Mouse (Mus musculus) hindbrain, embryonic 14.5 days (tissue): ENCODE results near the gene Mxi1. TPM values are rescaled to one million over a fixed set of nuclear protein-coding genes. Genes with fewer than 3 reads are reported as not detected.

Source experiments
- ATAC-seq: fragments of 200-750 bp; cut with Nextera tagmentation; 2 replicates; pipeline ENCODE4 v1.8.0; 2017; ENCODE audit warnings: moderate number of reproducible peaks, mild to moderate bottlenecking, moderate TSS enrichment, moderate library complexity; ENCODE audit not compliant: low FRiP score
- DNase-seq: peaks from one replicate; pipeline ENCODE4 v3.0.0-alpha.2; 2015; ENCODE audit warnings: low spot score
- H3K27ac ChIP-seq: fragments of 300-500 bp; sonication (generic); 2 replicates; pipeline ENCODE4 v1.5.1; 2014; ENCODE audit warnings: mild to moderate bottlenecking, moderate library complexity
- H3K27me3 ChIP-seq: fragments of 300-500 bp; sonication (generic); 2 replicates; pipeline ENCODE4 v1.6.1; 2014; ENCODE audit warnings: mild to moderate bottlenecking, low read length, mixed read lengths; ENCODE audit not compliant: control insufficient read depth, insufficient read depth
- H3K36me3 ChIP-seq: fragments of 300-500 bp; sonication (generic); replicated peaks from 2 replicates; pipeline ENCODE4 v1.6.1; 2014; ENCODE audit not compliant: control insufficient read depth, insufficient read depth
- H3K4me1 ChIP-seq: fragments of 300-500 bp; sonication (generic); replicated peaks from 2 replicates; pipeline ENCODE4 v1.6.1; 2014; ENCODE audit warnings: antibody characterized with exemption, low read length, mixed read lengths; ENCODE audit not compliant: control insufficient read depth, insufficient read depth
- H3K4me2 ChIP-seq: fragments of 300-500 bp; sonication (generic); replicated peaks from 2 replicates; pipeline ENCODE4 v1.6.1; 2014; ENCODE audit warnings: mild to moderate bottlenecking, moderate library complexity
- H3K4me3 ChIP-seq: fragments of 300-500 bp; sonication (generic); replicated peaks from 2 replicates; pipeline ENCODE4 v1.5.1; 2014; ENCODE audit warnings: mild to moderate bottlenecking, low read length
- H3K9ac ChIP-seq: fragments of 300-500 bp; sonication (generic); 2 replicates; pipeline ENCODE4 v1.6.1; 2014
- H3K9me3 ChIP-seq: fragments of 300-500 bp; sonication (generic); 2 replicates; pipeline ENCODE4 v1.6.1; 2016; ENCODE audit warnings: low read length; ENCODE audit not compliant: control insufficient read depth
- WGBS: fragments of 180-500 bp; shearing (Covaris S2); extraction: QIAGEN DNeasy Blood & Tissue Kit; methylation state at CpG from one replicate; pipeline ENCODE4 v1.1.7; 2014; 5-methylcytosine and 5-hydroxymethylcytosine counted together
- polyA plus RNA-seq: library from polyadenylated mRNA; unstranded; fragments of >200 nt; fragmentation: Nextera tagmentation; extraction: Ambion mirVana; gene quantifications from 2 replicates; pipeline ENCODE4 v1.2.1, GENCODE M21; 2014

The Mxi1 gene
- polyA plus RNA-seq, 1 experiment from 2014 or later = 50.4 TPM

DNA sequence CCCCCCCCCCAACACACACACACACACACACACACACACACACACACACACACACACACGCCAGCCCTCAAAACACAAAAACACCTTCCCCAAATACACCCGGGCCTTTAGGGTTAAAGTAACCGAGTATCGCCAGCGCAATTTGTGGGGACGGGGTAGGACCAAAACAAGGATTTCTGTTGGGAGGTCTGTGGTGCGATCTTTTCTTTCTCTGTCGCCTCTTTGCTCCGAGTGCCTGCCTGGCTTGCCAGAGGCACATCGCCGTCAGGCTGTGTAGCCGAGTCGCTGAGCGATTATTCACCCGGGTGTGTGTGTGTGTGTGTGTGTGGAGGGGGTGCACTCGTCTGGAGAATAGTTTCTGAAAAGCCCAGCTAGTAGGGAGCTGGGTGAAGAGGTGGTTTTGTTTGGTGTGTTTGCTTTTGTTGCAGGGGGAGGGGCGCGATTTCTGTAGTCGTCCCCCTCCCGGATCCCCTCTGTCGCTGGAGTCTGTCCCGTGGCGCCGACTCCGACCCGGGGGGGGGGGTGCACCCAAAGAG lies 2.1 kb downstream of the Mxi1 start:
- H3K9me3 ChIP-seq = no peaks in the 10 kb centered on the region
- peaks cover 10% of the 10 kb centered on the region for H3K4me1 ChIP-seq
- peak overlapping the region; percentile 89 for H3K9ac ChIP-seq
- H3K27ac ChIP-seq = peak overlapping the region; percentile 99
- ATAC-seq = 0 out of 2 replicates have a peak, but pooled peaks have one; percentile 9
- no peaks in the 10 kb centered on the region for H3K27me3 ChIP-seq
- peak overlapping the region; percentile 83 for H3K4me2 ChIP-seq
- 0% methylated on average over 24 of the region's 26 CpGs for WGBS
- peak overlapping the region; percentile 66 for H3K4me3 ChIP-seq
- no peaks in the 10 kb centered on the region for H3K36me3 ChIP-seq
- DNase-seq = peak; percentile 66

DNA sequence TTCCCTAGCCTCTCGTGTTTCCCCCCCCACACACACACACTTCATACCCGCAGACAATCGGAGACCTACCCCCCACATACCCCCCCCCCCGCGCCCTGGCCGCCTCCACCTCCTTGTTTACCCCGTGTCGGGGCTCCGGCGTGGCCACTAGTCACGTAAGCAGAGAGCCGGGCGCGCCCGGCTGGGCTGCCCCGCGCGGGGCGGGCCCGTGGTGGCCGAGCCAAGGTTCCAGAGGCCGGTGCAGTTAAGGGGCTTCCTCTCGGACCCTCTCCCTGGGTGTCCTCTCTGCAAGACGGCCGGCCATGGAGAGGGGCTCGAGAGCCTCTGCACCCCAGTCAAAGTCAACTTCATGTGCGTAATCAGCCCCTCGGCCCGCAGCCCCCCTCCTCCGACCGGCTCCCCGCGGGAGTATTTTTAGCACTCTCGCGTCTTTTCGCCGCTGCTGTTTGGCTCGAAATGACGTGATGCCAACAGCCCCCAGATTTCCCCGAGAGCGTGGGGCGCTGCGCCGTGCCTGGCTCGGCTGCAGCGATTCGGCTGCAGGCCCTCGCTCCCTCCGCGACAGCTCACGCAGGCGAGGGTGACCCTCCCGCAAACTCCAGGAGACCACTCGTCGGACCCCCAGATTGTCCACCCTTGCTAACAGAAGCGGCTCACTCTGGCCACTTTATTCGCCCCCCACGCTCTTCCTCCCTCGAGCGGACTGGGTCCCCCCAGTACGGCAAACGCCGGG lies 2.8 kb downstream of the Mxi1 start:
- under 1% methylated on average over 60 of the region's 63 CpGs for WGBS
- DNase-seq (peak; percentile 78), ATAC-seq (peak; percentile 16)
- H3K27ac ChIP-seq = peak overlapping the region; percentile 99
- peak overlapping the region; percentile 66 for H3K4me3 ChIP-seq
- peak overlapping the region; percentile 89 for H3K9ac ChIP-seq
- peak overlapping the region; percentile 83 for H3K4me2 ChIP-seq
- no peaks in the 10 kb centered on the region for H3K36me3 ChIP-seq
- no peaks in the 10 kb centered on the region for H3K27me3 ChIP-seq
- no peaks in the 10 kb centered on the region for H3K9me3 ChIP-seq
- peaks cover 10% of the 10 kb centered on the region for H3K4me1 ChIP-seq

DNA sequence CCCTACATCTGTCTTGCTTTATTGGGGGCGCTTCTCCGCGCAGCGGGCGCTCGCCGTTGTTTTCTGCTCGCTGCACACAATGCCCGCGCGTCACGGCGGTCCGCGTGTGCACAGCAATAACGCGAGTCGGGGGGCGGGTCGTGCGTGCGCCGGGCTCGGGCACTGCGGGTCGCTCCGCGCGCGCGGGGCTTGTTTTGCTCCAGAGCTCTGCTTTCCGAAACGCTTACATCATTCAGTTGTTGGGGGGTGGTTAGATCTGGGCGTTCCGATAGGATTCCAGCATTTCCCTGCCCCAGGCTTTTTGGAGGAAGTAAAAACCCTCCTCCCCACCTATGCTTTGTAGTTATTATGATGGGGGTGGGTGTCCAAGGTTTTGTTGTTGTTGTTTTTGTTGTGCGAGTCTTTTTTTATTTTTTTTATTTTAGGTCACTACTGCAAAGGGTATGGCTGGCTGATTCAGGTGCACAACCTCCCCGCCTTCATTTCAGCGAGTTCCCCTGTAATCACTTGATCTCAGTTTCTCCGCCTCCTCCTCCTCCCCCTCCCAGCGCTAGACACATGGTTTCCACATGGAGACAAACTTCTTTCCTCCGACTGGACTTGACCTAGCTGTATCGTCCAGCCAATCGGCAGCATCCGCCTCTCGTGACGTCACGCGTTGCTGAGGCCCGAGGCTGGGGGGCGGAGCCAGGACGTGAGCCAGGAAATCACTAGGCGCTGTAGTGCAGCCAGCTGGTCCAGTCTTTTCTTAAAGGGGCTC lies 3.5 kb downstream of the Mxi1 start:
- H3K36me3 ChIP-seq = no peaks in the 10 kb centered on the region
- H3K9ac ChIP-seq = peak overlapping the region; percentile 89
- no peaks in the 10 kb centered on the region for H3K27me3 ChIP-seq
- H3K4me1 ChIP-seq = peaks cover 10% of the 10 kb centered on the region
- peak; percentile 99 for DNase-seq
- H3K27ac ChIP-seq = peak overlapping the region; percentile 99
- under 1% methylated on average over 52 of the region's 52 CpGs for WGBS
- H3K9me3 ChIP-seq = no peaks in the 10 kb centered on the region
- H3K4me3 ChIP-seq = peak overlapping the region; percentile 66
- H3K4me2 ChIP-seq = peak overlapping the region; percentile 83
- ATAC-seq = peak; percentile 86

DNA sequence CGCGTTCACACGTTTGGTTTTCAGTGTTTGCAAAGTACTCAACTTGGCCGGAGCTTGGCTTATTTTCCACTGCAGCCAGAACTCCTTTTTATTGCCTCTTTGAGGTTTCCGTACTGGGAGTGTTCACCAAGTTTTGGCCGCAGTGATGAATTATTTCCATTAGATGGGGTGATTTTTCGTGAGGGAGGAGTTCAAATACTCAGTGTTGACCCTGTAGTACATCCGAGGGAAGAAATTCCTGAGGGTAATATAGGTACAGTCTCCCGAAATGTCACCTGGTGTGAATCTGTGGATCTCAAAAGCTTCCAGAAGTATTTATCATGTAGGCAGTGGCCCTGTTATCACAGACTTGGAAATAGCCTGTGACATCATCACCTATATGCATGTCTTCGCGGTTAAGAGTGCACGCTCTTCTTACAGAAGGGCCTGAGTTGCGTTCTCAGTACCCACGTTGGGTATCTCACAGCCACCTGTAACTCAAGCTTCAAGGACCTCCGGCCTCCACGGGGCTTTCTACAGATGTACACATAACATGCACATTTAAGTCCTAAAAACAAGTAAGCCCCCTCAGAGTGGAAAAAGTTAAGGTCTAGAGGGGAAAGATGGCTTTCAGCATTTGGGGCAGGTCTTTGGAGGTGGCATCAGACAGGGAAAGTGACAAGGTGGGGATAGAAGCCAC lies 4.4 kb downstream of the Mxi1 start:
- H3K4me3 ChIP-seq = peak overlapping the region; percentile 66
- H3K27ac ChIP-seq = peak overlapping the region; percentile 5; the same call in 1 of the 2 replicates
- WGBS = 56% methylated on average over 16 of the region's 16 CpGs
- H3K9me3 ChIP-seq = no peaks in the 10 kb centered on the region
- peak overlapping the region; percentile 83 for H3K4me2 ChIP-seq
- no peaks in the 10 kb centered on the region for H3K27me3 ChIP-seq
- DNase-seq = no peak
- H3K4me1 ChIP-seq = peaks cover 10% of the 10 kb centered on the region
- no peaks in the 10 kb centered on the region for H3K36me3 ChIP-seq
- ATAC-seq = no peak
- H3K9ac ChIP-seq = peak overlapping the region; percentile 22; the same call in 1 of the 2 replicates

DNA sequence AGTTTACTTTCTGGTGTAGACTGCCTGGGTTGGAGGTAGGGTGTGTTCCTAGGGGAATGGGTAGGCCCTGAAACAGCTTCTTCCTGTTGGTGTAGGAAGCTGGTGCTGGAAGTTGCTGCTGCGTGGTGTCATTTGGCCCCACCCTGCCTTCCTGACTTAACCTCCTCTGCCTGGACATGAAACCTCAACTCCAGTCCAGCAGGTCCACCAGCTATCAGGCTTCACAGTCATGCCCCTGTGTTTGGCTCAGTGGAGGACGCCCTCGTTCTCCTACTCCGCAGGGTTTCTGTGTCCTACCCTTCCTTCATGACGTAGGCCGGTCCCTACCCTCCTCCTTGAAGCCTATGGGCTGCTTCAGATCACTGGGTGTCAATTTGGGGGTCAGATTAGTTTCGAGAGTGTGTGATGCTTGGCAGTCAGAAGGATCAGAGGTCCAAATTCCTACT lies 4.9 kb downstream of the Mxi1 start:
- Histone ChIP-seq H3K36me3 (no peaks in the 10 kb centered on the region), H3K4me2 (peak overlapping the region; percentile 83; the same call in 1 of the 2 replicates), H3K9ac (no peak overlapping the region), H3K4me3 (no peak overlapping the region), H3K27ac (no peak overlapping the region), H3K9me3 (no peaks in the 10 kb centered on the region), H3K4me1 (peaks cover 10% of the 10 kb centered on the region), H3K27me3 (no peaks in the 10 kb centered on the region)
- 85% methylated on average over 7 of the region's 7 CpGs for WGBS
- no peak for DNase-seq
- ATAC-seq = no peak

DNA sequence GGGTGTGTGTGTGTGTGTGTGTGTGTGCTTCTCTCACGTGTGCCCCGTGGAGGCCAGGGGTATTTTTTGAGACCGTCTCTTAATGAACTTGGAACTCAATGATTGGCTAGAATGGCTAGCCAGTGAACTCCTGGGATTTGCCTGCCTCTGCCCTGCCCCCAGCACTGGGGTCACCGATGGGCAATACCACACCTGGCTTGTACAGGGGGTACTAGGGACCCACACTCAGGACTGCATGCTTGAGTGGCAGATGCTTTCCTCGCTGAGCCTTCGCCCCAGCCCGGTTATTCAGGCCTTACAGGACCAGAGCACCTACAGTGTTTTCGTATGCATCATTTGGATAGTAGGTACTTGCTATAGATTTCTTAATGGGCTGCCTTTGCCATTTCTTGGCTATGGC lies 5.8 kb downstream of the Mxi1 start:
- whole genome bisulfite sequencing = 83% methylated on average over 8 of the region's 8 CpGs
- no peak overlapping the region for H3K9ac ChIP-seq
- H3K9me3 ChIP-seq = no peaks in the 10 kb centered on the region
- DNase-seq (no peak), ATAC-seq (no peak)
- H3K36me3 ChIP-seq = no peaks in the 10 kb centered on the region
- no peak overlapping the region for H3K4me3 ChIP-seq
- H3K27me3 ChIP-seq = no peaks in the 10 kb centered on the region
- H3K4me1 ChIP-seq = peaks cover 13% of the 10 kb centered on the region
- no peak overlapping the region for H3K27ac ChIP-seq
- no peak overlapping the region for H3K4me2 ChIP-seq

DNA sequence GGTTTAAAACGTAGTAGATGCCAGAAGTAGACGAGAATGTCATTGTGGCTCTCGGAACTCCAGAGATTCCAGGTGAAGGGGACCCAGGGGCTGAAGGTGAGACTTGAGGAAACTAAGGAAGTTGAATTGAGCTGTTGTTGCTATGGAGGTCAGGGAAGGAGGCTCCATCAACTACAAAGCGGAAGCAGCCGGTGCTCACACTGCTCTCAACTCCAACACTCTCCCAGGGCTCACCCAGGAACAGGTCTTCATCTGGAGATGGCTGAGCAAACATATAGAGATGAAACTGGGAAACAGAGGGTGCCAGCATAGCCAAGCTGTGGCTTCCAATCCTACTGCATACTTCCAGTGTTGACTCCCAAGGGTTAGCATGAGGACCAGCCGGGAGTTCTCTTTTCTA lies 6.6 kb downstream of the Mxi1 start:
- peaks cover 13% of the 10 kb centered on the region for H3K4me1 ChIP-seq
- ATAC-seq = no peak
- no peak overlapping the region for H3K4me3 ChIP-seq
- H3K4me2 ChIP-seq = no peak overlapping the region
- no peaks in the 10 kb centered on the region for H3K9me3 ChIP-seq
- no peaks in the 10 kb centered on the region for H3K27me3 ChIP-seq
- DNase-seq = no peak
- no peak overlapping the region for H3K9ac ChIP-seq
- H3K27ac ChIP-seq = no peak overlapping the region
- WGBS = 92% methylated on average over 6 of the region's 6 CpGs
- no peaks in the 10 kb centered on the region for H3K36me3 ChIP-seq

DNA sequence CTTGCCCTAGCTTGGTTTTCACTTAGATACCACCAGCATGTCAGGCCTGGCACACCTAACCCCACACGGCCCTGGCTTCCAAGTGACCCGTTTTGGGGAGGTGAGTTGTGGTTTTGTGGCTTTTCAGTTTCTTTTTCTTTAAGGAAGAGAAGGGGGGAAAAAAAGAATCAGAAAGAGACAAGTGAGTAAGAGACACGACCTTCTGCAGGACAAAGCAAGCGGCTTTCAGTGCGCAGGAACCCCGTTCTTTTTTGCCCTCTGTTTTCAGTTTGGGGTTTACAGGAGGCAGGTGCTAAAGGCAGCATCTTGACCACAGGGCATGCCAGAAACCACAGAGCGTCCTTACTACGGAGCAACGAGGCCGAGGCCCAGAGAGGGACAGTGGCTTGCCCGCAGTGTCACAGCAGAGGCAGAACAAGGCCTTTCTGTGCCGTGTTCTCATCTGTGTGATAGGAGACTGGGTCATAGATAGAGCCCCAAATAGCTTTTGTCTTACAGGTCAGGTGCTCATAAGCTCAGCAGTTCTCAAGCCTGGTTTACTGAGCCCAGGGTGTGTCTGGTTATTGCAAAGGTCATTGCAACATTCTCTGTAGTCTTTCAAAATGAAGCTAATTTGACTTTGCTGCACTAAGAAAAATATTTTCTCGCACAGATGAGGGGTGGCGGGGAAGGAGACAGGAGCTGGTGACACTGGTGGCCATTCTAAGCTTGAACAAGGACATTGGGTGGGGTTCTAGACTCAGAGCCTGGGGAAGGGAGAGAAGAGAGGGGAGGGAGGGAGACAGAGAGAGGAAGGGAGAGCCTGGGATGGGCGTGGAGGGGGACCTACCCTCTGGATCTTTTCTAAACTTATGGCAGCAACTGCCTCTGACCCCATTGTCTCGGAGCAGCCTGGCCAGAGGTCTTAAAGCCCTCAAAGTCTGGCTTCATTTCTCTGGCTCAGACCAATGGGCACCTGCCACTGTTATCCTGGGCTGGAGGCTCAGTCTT lies 8.1 kb downstream of the Mxi1 start:
- 82% methylated on average over 16 of the region's 16 CpGs for WGBS
- Histone ChIP-seq H3K4me2 (no peak overlapping the region), H3K9ac (no peak overlapping the region), H3K4me3 (no peak overlapping the region), H3K9me3 (no peaks in the 10 kb centered on the region), H3K36me3 (no peaks in the 10 kb centered on the region), H3K27me3 (no peaks in the 10 kb centered on the region), H3K4me1 (peaks cover 13% of the 10 kb centered on the region), H3K27ac (no peak overlapping the region)
- ATAC-seq = no peak
- DNase-seq = no peak
